Mouse (Mus musculus) megakaryocyte, embryonic 14.5 days (primary cell): ENCODE results near the gene Olfr1275.

Experiments used
- FLI1 ChIP-seq: IDR thresholded peaks from 2 replicates; pipeline ENCODE4 v1.6.1; 2012; ENCODE audit warnings: low read length, inconsistent platforms, mixed read lengths
- GATA1 ChIP-seq: IDR thresholded peaks from 3 replicates; pipeline ENCODE4 v1.6.1; 2012; ENCODE audit warnings: mixed read lengths, low read length, inconsistent platforms, borderline replicate concordance

DNA sequence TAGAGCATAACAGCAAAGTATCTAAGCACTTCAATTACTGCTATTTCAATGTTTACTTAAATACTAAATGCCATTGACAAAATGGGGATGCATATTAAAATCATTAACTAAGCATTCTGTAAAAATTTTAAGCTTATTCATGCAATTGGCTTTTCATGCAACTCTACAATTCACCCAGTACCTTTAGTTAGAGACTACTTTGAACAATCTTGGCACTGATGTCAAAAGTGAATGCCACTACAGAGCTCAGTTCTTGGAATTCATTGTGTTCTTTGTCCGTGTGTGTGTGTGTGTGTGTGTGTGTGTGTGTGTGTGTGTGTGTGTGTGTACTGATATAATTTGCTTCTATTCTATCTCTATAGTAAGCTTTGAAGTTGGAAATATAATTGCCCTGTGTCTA, at the start of gene Olfr1275:
- TF ChIP-seq GATA1 (no peak), FLI1 (no peak)
